Mouse (Mus musculus) stomach, embryonic 14.5 days (tissue): ENCODE results near the gene Klhdc7a. TPM values are rescaled to one million over a fixed set of nuclear protein-coding genes. Genes with fewer than 3 reads are reported as not detected.
"Not testable (repeated sequence)": the region's sequence is repeated elsewhere in the genome, so short reads cannot be mapped to it uniquely, and the experiment has no call there.

Experiments used
- ATAC-seq: fragments of 200-750 bp; cut with Nextera tagmentation; 2 replicates; pipeline ENCODE4 v1.8.0; 2017; ENCODE audit warnings: low read depth, moderate TSS enrichment; ENCODE audit not compliant: insufficient number of reproducible peaks, insufficient read depth, low FRiP score
- H3K27ac ChIP-seq: fragments of 300-500 bp; sonication (generic); 2 replicates; pipeline ENCODE4 v1.5.1; 2014; ENCODE audit warnings: mild to moderate bottlenecking, low read length, moderate library complexity, mixed read lengths
- H3K27me3 ChIP-seq: fragments of 300-500 bp; sonication (generic); 2 replicates; pipeline ENCODE4 v1.6.1; 2014; ENCODE audit warnings: low read length, control low read depth, mixed read lengths; ENCODE audit not compliant: control insufficient read depth, insufficient read depth
- H3K36me3 ChIP-seq: fragments of 300-500 bp; sonication (generic); 2 replicates; pipeline ENCODE4 v1.6.1; 2014; ENCODE audit warnings: mild to moderate bottlenecking, control low read depth, low read length, moderate library complexity, mixed read lengths; ENCODE audit not compliant: control insufficient read depth, insufficient read depth
- H3K4me1 ChIP-seq: fragments of 300-500 bp; sonication (generic); 2 replicates; pipeline ENCODE4 v1.6.1; 2014; ENCODE audit warnings: low read length, control low read depth, mixed read lengths; ENCODE audit not compliant: control insufficient read depth, insufficient read depth
- H3K4me2 ChIP-seq: fragments of 300-500 bp; sonication (generic); replicated peaks from 2 replicates; pipeline ENCODE4 v1.6.1; 2014; ENCODE audit warnings: low read depth, low read length, control low read depth
- H3K4me3 ChIP-seq: fragments of 300-500 bp; sonication (generic); 2 replicates; pipeline ENCODE4 v1.5.1; 2014; ENCODE audit warnings: low read depth, low read length, control low read depth
- H3K9ac ChIP-seq: fragments of 300-500 bp; sonication (generic); replicated peaks from 2 replicates; pipeline ENCODE4 v1.6.1; 2014; ENCODE audit warnings: low read depth, mild to moderate bottlenecking, control low read depth, low read length, moderate library complexity, mixed read lengths
- H3K9me3 ChIP-seq: fragments of 300-500 bp; sonication (generic); 2 replicates; pipeline ENCODE4 v1.6.1; 2016; ENCODE audit warnings: low read depth, low read length, control low read depth; ENCODE audit not compliant: control insufficient read depth
- whole genome bisulfite sequencing: fragments of 180-500 bp; shearing (Covaris S2); extraction: QIAGEN DNeasy Blood & Tissue Kit; methylation state at CpG from one replicate; pipeline ENCODE4 v1.1.7; 2014; 5-methylcytosine and 5-hydroxymethylcytosine counted together
- polyA plus RNA-seq: library from polyadenylated mRNA; unstranded; fragments of >200 nt; fragmentation: Nextera tagmentation; extraction: Ambion mirVana; gene quantifications from 2 replicates; pipeline ENCODE4 v1.2.1, GENCODE M21; 2014

The Klhdc7a gene
- polyA plus RNA-seq, 1 experiment from 2014 or later, result 0.23 TPM

DNA sequence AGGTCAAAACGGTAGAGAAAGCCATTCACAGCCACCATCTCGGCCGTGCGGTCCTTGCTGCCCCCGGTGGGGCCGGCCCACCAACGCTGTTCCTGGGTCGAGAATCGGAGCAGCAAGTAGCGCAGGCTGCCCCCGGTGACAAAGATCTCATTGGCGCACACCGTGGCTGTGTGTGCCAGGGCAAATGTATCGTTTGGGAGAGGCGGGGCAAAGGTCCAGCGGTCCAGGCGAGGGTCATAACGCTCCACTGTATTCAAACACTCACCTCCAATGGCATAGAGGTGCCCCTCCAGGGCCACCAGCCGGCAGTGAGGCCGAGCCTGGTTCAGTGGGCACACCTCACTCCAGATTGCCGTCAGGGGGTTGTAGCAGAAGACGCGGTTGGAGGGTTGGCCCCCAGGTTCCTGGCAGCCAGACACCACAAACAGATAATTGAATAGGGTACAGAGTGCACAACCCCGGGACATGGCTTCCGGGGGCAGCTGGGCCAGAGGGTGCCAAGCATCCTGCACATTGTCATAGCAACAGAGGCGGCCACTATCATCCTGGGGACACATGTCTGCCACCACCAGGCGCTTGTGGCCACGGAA is 2.1 kb downstream of the Klhdc7a start:
- Histone ChIP-seq H3K27me3 (no peaks in the 10 kb centered on the region), H3K4me2 (no peak overlapping the region), H3K36me3 (no peaks in the 10 kb centered on the region), H3K9me3 (no peaks in the 10 kb centered on the region), H3K27ac (no peak overlapping the region), H3K4me3 (no peak overlapping the region), H3K9ac (no peak overlapping the region), H3K4me1 (0 out of 2 replicates have a peak, but pooled peaks cover 7% of the 10 kb centered on the region)
- ATAC-seq, result no peak
- WGBS, result 93% methylated on average over 28 of the region's 28 CpGs

DNA sequence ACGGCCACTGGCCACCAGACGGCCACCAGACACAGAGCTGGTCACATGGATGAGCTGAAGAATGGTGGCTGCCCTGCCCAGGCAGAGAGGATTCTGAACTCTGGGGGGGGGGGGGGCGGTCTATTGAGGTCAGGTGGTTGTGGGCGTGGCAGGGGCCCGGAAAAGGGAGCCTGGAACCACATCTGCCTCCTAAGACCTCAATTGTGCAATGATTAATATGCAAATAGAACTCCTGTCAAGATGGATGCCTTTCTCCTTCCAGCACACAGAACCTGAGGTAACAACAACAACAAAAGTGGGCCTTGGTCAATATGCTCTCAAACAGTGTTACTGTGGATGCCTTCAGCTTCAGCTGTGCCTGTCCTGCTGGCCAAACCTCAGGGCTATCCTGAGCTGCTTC is 3.4 kb downstream of the Klhdc7a start:
- no peak overlapping the region for H3K4me2 ChIP-seq
- no peaks in the 10 kb centered on the region for H3K27me3 ChIP-seq
- no peak overlapping the region for H3K9ac ChIP-seq
- no peak for ATAC-seq
- H3K27ac ChIP-seq, result no peak overlapping the region
- 74% methylated on average over 4 of the region's 5 CpGs for WGBS
- H3K36me3 ChIP-seq, result no peaks in the 10 kb centered on the region
- H3K4me3 ChIP-seq, result no peak overlapping the region
- 0 out of 2 replicates have a peak, but pooled peaks cover 7% of the 10 kb centered on the region for H3K4me1 ChIP-seq
- H3K9me3 ChIP-seq, result no peaks in the 10 kb centered on the region

DNA sequence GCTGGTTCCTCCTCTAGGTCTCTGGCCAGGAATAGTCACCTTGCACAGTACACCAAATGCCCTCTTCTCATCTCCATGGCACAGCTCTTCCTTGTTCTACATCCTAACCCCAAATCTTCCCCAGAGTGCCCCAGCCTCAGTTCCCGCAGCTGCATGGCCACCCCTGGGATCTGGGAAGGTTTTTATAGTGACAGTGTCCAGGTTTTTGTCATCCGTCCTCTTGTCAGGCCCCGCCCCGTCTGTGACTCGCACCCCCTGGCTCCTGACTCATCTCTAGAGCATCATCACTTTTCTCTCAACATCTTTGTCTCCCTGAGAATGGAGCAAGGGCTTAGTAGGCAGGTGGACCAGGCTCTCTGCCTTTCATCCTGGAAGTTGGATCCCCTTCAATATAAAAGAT is 3.9 kb downstream of the Klhdc7a start:
- Histone ChIP-seq H3K27ac (no peak overlapping the region), H3K4me3 (no peak overlapping the region), H3K9me3 (no peaks in the 10 kb centered on the region), H3K36me3 (no peaks in the 10 kb centered on the region), H3K9ac (no peak overlapping the region), H3K4me2 (no peak overlapping the region), H3K4me1 (0 out of 2 replicates have a peak, but pooled peaks cover 7% of the 10 kb centered on the region), H3K27me3 (no peaks in the 10 kb centered on the region)
- 78% methylated on average over 5 of the region's 5 CpGs for WGBS
- no peak for ATAC-seq

DNA sequence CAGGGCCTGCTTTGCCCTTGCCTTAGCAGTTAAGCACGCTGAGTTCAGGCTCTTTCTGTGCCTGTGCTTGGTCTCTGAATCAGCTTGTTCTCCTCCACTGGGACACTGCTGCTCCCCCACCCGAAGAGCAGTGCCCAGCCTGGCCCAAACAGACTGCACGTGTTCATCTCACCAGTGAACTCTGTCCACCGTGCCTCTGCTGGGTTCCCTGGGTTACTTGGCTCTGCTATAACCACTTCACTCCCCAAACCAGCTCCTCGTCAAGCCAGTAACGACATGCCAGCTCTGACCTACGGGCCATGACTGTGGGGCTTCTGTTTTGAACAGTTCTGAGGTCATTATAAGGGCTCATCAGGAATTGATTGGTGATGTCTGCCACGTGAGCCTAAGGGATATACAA is 4.8 kb downstream of the Klhdc7a start:
- Histone ChIP-seq H3K9me3 (no peaks in the 10 kb centered on the region), H3K36me3 (no peaks in the 10 kb centered on the region), H3K27me3 (no peaks in the 10 kb centered on the region), H3K4me1 (0 out of 2 replicates have a peak, but pooled peaks cover 7% of the 10 kb centered on the region), H3K27ac (no peak overlapping the region), H3K4me3 (no peak overlapping the region), H3K4me2 (no peak overlapping the region), H3K9ac (no peak overlapping the region)
- 61% methylated on average over 8 of the region's 8 CpGs for WGBS
- ATAC-seq, result no peak

DNA sequence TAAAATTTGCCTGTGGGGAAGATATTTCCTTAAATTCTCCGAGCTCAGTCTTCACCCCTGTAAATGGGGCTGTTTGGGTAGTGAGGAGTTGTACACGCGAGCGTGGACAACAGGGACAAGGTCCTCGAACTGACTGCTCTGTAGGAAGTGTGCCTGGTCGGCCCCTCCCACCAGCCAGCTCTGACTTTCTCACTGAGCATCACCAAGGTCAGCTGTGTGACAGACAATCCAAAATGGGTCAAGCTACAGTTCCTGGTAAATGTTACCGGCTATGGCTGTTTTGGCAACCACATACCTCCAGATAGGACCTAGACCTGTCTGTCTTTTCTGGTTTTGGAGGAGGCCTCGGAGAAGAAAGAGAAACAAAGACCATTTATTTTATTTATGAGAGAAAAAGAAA is 6.0 kb downstream of the Klhdc7a start:
- H3K9me3 ChIP-seq, result no peaks in the 10 kb centered on the region
- no peak overlapping the region for H3K4me3 ChIP-seq
- H3K27ac ChIP-seq, result no peak overlapping the region
- H3K36me3 ChIP-seq, result no peaks in the 10 kb centered on the region
- no peaks in the 10 kb centered on the region for H3K4me1 ChIP-seq
- WGBS, result 86% methylated on average over 8 of the region's 8 CpGs
- no peak overlapping the region for H3K4me2 ChIP-seq
- ATAC-seq, result no peak
- H3K27me3 ChIP-seq, result no peaks in the 10 kb centered on the region
- H3K9ac ChIP-seq, result no peak overlapping the region

DNA sequence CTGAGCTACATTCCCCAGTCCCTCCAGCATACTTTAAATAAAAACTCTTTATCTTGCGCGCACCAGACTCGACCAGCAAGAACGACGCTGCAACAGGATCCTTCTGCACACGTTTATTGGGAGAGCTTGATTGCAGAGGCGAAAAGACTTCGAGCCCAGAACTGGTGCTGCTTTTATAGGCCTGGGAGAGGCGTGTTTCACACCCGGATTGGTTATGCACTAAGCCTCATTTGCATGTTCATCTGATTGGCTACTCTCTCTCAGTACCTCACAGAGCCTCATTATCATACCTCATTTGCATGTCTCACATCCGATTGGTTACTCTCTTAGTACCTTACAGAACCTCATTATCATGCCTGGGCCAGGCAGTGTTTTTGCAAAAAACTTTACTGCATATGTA is 6.5 kb downstream of the Klhdc7a start:
- not testable (repeated sequence) for H3K27ac ChIP-seq, H3K9ac ChIP-seq, H3K4me3 ChIP-seq, H3K27me3 ChIP-seq, H3K9me3 ChIP-seq, ATAC-seq, H3K4me2 ChIP-seq, H3K4me1 ChIP-seq, H3K36me3 ChIP-seq
- WGBS, result 89% methylated on average over 11 of the region's 11 CpGs

DNA sequence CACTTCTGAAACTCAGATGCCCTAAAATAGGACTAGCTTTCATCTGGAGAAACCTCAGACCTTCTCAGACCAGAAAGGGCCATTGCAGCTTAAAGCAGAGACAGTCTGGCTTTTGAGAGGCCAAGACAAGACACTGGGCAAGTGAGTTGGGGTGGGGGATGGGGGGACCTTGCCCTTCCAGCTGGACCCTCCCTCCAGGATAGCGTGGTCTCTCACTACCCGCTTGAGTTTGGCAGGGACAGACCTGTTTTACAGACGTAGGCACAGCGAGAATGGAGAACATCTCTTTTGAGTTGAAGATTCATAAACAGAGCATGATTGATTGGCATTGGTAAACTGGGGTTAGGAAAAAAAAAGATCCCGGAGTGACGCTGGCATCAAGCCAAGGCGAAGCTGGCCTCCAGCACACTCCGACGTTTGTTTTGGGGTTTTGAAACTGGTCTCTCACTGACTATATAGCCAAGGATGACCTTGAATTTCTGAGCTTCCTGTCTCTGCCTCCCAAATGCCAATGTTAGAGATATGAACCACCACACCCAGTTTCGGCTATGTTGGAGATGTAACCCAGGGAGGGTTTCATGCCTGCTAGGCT is 7.0 kb downstream of the Klhdc7a start:
- Histone ChIP-seq H3K27me3 (no peaks in the 10 kb centered on the region), H3K9me3 (no peaks in the 10 kb centered on the region), H3K36me3 (no peaks in the 10 kb centered on the region), H3K4me3 (no peak overlapping the region), H3K27ac (no peak overlapping the region), H3K9ac (no peak overlapping the region), H3K4me1 (no peaks in the 10 kb centered on the region), H3K4me2 (no peak overlapping the region)
- ATAC-seq, result no peak
- 67% methylated on average over 10 of the region's 10 CpGs for WGBS

DNA sequence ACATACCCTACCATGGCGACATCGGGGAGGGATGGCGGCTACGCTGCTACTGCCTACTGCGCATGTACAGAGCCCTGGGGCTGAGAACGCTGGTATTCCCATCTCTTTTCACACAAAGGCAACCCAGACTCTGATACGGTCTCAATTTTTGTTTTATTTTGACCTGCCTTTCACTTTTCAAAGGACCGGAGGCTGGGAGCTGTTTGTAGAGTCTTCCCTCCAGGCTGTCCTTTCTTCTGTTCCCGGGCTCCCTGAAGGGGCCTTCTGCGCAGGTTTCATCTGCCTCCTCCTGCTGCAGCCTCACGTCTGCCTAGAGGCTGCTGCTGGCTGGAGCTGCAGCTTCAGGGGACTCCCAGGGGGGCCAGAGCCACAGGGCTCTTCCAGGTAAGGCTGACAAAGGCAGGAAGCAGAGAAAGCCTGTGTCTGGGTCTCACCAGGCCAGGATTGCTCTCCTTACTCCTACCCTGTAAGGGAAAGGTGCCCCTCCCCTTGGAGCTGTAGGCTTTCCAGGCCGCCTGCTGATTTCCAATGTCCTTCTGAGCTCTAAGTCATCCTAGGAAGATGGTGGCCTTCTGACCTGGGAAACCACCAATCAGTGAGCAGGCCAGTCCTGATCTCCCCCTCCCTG is 7.6 kb downstream of the Klhdc7a start:
- no peak for ATAC-seq
- H3K9ac ChIP-seq, result no peak overlapping the region
- no peak overlapping the region for H3K4me3 ChIP-seq
- H3K4me2 ChIP-seq, result no peak overlapping the region
- no peaks in the 10 kb centered on the region for H3K9me3 ChIP-seq
- H3K36me3 ChIP-seq, result no peaks in the 10 kb centered on the region
- 81% methylated on average over 12 of the region's 12 CpGs for WGBS
- H3K27me3 ChIP-seq, result no peaks in the 10 kb centered on the region
- no peak overlapping the region for H3K27ac ChIP-seq
- no peaks in the 10 kb centered on the region for H3K4me1 ChIP-seq
